Mouse (Mus musculus) liver, postnatal 0 days (tissue): Measurements from ENCODE around the gene Mpped1.

Experiments used
- CTCF ChIP-seq: sonication (generic); IDR thresholded peaks from 2 replicates; pipeline ENCODE4 v1.5.1; 2016; ENCODE audit warnings: antibody characterized with exemption, low read depth
- EP300 ChIP-seq: IDR thresholded peaks from 2 replicates; pipeline ENCODE4 v1.6.1; 2016; ENCODE audit warnings: antibody characterized with exemption, low read depth, mild to moderate bottlenecking

- TF ChIP-seq CTCF (no peak), EP300 (no peak)
Observed at GRCm38 (mm10) chr15:83840950-83841719, 61.9 kb downstream of the Mpped1 start.
